Mouse (Mus musculus): ENCODE measurements around the gene Opa3.

Opa3 gene

DNA sequence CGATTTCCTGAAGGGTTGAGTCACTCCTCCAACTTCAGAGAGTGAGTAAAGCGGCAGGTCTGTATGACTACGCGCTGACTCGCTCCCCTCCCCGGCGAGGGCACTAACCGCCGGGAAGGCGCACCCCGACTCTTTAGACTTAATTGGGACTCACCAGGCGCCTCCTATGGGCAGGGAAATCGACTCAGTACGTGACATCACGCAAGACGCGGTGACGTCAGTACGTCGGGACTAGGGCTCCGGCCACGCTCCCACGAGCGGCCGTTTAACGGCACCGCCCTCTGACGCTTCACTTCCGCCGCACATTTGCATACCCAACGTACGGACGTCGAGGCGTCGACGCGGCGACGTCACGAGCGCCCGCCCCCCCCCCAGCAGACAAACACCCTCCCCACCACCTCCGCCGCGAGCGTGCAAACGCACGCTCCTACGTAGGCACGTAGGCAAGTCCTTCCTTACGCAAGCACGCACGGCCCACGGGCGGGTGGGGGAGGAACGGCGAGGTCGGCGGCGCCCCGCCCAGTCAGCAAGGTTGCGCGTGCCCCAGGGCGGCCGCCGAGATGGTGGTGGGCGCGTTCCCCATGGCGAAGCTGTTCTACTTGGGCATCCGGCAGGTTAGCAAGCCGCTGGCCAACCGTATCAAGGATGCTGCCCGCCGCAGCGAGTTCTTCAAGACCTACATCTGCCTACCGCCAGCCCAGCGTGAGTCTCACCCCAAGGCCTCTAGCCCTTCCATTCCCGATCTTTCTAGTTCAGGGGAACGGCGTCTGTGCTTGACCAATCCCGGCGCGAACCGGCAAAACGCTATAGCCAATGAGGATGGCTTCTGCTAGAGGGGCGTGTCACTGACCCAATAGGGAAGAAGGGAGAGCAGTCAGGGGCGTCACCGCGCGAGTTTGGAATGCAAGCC lies at the start of gene Opa3:
TSS of gene Opa3 (plus strand) at position 452 of the 910 bp plus-strand sequence.
- peak; percentile 100 for DNase-seq (ENCODE audit: low read depth)

DNA sequence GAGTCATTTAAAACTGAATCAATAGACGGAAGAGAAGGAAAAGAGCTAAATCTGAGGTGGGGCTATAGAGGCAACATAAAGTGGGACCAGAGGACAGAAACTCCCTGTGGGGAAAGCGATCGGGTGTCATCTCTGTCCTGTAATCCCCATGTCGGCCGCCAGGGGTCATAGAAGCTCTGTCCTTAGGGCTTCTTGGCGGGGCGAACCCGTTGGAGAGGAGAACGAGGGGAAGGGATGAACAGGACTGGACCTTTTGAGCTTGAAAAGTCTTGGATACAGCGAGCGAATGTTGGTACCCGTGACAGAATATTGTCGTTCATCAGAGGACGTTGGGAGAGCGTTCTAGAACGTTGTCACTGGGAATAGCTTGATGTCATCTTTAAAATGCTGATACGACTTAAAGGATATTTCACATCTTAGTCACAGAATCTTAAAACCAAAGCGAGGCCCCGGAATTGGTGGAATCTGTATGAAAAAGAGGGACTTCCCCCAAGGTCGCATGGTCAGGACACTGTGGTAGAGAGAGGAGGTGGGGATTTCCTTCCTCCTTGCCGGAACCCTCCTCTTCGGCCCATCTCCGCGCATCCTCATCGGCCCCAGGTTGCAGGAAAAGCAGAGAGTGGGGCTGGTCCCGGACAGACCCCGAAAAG lies 49.6 kb upstream of the Opa3 start:
- DNase-seq (ENCODE audit: low read depth) = peak; percentile 40

DNA sequence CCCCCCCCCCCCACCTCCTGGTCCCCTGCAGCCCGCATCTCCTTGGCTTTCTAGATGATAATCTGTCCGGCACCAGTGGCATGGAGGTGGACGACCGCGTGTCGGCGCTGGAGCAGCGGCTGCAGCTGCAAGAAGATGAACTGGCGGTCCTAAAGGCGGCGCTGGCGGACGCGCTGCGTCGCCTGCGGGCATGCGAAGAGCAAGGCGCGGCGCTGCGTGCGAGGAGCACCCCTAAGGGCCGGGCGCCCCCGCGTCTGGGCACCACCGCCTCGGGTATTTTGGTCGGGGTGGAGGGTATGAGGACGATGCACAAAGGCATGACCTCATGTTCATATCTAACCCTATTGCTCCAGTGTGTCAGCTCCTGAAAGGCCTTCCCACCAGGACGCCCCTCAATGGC lies 49.0 kb upstream of the Opa3 start:
- no peak for DNase-seq (ENCODE audit: low read depth)

DNA sequence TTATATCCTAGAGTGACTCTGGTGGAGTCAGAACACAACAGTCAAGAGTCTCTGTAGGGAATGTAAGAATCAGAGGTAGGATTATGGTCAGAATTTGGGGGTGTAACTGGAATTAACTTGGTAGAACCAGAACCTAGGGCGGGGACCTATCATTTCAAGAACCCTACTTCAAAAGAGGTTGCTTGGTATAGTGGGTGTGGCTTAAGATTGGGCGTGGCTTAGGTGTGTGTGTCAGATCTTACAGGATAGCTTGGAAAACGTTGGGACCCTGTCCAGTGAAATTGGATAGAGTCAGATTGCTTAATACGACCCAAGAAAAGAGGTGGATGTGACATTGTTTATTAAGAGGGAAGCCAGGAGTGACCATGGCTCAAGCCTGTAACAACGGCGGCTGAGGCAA lies 48.2 kb upstream of the Opa3 start:
- no peak for DNase-seq (ENCODE audit: low read depth)

DNA sequence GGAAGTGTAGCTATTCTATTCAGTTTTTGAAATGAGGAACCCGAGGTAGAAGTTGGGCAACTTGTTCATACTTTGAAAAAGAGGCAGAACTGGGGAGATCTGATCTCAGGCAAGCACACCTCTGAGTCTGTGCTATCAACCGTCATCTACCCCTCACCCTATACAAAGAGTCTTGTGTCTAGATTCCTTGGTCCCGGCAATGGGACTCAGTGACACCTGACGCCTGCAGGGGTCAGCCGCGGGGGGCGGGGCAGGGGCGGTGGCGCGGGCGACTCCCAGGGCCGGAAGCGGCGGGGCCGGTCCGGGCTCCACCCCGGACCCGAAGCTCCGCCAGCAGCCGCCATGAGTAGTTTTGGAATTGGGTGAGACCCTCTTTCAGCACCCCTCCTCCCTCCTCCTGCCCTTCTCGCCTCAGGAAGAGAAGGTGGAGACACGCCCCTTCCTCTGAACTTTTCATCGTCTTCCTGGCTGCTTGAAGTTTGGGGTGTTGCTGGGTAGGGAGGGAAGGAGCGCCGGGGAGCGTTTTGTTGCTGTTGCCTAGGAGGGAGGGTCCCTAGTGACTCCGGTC lies 47.2 kb upstream of the Opa3 start:
- DNase-seq (ENCODE audit: low read depth) = peak; percentile 23

DNA sequence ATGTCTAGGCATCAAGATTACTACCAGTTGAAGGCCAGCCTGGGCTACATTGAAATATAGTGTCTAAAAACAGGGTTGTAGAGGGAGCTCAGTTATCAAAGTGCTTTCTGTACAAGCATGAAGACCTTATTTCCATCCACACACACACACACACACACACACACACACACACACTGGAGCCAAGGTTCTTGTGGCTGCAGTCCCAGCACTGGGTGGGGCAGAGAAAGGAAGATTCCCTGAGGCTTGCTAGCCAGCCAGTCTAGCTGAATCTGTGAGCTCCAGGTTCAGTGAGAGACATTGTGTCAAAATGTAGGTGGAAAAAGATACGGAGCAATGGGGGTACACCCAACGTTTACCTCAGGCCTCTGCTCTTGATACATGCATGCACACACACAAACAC lies 43.9 kb upstream of the Opa3 start:
- peak; percentile 77 for DNase-seq (ENCODE audit: low read depth)

DNA sequence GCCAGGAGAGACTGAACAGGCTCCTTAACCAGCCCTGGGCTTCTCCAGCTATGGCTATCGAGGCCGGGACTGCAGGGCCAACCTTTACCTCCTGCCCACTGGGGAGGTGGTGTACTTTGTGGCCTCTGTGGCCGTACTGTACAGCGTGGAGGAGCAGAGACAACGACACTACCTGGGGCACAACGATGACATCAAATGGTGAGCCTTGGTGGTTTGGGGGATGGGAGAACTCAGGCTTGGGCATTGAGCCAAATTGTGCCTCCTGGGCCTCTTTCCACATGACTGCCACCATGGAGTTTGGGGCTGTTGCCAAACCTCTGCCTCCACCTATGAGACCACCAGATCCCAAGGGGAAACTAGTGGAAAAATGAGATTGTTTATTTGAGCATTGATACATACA lies 43.4 kb upstream of the Opa3 start:
- peak; percentile 71 for DNase-seq (ENCODE audit: low read depth)

DNA sequence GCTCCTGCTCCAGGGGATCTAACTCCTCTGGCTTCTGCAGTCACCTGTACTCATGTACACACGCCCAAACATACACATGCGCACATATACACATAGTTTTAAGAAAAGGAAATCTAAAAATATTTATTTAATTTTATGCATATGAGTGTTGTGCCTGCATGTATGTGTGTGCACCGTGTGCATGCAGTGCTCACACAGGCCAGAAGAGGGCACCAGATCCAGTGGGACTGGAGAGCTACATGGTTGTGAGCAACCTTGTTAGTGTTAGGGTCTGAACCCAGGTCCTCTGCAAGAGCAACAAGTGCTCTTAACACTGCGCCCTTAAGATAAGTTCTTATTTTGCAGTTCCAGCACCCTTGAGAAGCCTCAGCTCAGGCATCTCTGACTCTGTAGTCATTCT lies 33.5 kb upstream of the Opa3 start:
- DNase-seq (ENCODE audit: low read depth) = no peak

DNA sequence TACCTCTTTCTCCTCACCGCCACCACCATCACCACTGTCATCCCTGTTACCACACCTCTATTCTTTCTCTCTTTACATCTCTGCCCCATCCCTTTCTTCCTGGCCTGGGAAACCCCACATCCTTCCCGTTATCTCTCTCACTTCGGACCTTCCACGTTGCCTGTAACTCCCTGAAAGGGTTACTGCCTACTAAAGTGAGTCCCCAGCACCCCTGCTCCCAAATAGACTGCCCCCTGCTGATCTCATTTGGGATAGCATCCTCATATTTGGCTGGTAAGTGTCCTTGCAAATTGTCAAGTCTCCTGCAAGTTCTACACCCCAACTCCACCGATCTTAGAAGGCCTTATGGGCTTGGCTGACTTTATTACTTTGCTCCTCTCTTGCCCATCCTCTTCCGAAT lies 31.5 kb upstream of the Opa3 start:
- peak; percentile 66 for DNase-seq (ENCODE audit: low read depth)

DNA sequence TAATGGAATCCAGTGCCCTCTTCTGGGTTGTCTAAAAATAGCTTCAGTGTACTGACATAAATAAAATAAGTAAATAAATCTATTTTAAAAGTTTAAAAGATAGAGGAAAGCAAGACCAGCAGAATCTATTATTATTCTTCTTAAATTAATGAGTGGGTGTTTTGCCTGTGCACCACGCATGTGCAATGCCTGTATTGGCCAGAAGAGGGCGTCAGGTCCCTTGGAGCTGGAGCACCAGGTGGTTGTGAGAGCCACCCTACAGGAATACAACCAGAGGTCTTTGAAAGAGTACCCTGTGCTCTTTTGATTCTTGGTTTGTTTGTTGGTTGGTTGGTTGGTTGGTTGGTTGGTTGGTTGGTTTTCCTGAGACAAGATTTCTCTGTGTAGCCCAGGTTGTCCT lies 30.1 kb upstream of the Opa3 start:
- DNase-seq (ENCODE audit: low read depth) = peak; percentile 43

DNA sequence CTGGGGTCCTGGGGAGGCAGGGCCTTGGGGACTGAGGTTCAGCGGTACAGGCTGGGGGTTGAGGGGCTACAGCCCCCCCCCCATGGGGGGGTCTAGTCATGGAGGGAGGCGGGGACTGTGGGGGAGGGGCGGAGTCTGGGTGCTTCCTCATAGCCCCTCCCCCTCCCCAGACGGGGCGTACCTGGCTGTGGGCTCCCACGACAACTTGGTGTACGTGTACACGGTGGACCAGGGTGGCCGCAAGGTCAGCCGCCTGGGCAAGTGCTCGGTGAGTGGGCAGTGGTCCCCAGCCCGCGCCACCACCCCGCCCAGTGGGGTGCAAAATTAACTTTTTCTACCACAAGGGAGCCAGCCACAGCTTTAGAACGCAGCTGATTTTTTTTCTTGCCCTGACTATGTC lies 26.5 kb upstream of the Opa3 start:
- DNase-seq (ENCODE audit: low read depth) = no peak

DNA sequence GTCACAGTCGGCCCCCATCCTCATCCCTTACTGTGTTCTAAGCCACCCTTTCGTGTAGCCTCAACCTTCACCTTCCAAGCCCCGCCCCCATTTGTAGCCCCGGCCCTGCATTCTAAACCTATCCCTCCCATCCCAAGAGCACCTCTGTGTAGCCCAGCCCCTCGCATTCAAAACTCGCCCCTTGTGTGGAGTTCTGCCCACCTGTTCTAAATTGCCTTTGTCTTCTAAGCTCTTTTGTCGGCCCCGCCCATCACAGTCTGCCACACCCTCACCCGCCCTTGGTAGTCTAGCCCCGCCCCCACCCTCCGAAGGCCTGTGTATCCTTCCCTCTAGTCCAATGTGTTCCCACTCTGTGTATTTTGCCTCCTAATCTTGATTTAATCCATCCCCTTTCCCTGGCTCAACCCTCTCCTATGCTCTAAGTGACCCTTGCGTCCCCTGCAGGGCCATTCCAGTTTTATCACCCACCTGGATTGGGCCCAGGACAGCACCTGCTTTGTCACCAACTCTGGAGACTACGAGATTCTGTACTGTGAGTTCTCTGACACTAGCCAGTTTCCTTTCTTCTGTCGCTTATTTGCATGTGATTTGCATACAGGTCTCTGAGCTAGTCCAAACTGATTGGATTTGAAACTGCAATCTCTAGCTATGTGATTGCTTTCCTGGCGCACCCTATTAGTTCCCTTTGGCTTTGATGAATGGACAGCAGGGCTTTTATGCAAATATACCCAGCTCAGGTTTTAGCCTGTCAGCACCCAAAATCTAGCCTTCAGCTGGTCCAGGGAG lies 25.9 kb upstream of the Opa3 start:
- DNase-seq (ENCODE audit: low read depth) = no peak

DNA sequence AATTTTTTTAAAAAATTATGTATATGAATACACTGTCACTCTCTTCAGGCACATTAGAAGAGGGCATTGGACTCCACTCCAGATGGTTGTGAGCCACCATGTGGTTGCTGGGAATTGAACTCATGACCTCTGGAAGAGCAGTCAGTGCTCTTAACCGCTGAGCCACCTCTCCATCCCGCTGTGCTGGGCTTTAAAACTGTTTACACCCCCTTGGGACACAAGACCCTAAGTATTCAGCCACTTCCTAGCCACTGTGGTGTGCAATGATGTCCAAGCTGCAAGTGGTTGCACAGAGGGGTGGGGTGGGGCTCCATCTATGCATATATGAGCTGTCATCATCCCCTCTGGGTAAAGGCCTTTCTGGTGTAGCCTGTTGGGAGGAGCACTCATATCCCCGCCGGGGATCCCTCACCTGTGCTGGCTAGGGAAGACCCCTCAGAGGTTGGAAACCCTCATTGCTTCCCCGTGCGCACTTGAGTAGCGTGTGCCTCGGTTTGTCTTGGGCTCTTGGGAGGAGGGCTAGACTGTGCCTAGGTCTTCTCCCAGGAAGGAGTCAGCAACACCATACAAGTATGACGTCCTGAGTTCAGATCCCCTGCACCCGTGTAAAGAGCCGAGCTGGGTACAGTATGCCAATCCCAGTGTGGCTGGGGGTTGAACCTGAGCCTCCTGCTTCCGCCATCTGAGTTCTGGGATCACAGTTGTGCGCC lies 19.8 kb upstream of the Opa3 start:
- no peak for DNase-seq (ENCODE audit: low read depth)

DNA sequence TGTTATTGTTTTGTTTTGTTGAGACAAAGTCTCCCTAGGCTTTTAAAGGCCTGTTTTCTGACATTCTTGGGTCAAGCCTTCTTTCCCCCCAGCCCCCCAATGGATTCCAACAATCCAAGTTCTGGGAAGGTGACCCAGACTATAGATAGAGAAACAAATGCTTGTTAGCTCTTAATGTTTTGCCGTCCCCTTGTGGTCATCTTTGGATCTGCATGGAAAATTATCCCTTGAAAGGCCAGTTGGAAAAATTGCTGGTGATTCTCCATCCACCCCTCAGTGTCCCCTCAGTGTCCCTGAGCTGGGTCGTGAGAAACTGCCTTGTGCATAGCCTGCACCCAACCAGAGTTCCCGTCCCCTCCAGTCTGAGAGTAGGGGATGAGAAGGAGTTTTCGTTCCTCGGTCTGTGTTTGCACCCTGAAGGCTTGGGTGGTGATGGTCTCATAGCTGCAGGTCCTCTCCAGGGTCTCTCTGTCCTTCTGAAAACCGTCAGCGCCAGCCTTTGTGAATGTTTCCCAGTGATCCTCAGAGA lies 19.1 kb upstream of the Opa3 start:
- peak; percentile 87 for DNase-seq (ENCODE audit: low read depth)

DNA sequence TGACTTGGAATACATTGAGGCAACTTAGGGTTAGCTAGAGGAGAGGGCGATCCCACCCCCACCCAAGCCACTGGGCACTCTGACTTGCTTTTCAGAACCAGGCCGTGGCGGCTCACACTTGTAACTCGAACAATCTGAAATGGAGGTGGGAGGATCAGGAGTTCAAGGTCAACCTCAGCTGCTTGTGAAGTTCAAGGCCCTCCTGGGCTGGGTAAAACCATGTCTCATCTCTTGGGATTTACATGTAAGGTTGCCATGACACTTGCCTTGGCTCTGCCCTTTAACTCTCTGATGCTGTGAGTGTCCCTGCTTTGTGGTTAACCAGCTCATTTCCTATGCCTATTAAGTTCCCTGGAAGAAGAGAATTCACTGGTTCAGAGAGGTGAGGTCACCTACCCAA lies 18.6 kb upstream of the Opa3 start:
- no peak for DNase-seq (ENCODE audit: low read depth)

DNA sequence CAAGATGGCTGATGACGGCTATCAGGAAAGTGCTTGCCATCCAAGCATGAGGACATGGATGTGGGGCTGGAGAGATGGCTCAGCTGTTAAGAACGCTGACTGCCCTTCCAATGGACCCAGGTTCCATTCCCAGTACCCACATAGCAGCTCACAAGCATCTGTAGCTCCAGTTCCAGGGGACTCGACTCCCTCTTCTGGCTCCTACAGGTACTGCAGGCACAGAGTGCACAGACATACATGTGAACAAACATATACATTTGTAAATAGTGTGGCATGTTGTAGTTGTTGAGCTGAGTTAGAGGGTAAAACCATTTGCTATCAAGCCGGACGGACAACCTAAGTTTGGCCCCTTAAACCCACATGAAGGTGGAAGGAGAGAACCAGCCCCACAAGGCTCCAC lies 18.1 kb upstream of the Opa3 start:
- peak; percentile 49 for DNase-seq (ENCODE audit: low read depth)

DNA sequence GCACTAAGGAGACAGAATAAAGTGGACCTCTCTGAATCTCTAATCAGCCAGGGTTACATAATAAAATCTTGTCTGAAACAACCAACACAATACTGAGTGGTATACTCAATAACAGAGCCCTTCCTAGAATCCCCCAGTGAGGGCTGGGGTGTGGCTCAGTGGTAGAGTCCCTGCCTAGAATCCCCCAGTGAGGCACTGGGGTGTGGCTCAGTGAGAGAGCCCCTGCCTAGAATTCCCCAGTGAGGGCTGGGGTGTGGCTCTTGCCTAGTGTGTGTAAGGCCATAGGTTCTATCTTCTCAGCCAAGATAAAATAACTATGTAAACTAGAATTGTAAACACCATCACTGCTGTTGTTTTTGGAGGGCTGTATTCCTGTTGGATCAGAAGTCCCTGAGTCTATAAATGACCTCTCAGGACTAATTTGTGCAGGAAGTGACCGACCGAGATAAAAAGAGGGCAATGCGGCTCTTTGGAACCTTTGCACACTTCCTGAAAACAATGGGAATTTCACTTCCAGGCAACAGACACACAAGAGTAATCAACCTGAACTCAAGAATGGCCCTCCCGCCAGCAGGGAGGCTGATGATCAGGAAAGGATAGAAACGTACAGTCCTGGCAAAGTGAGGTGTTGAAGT lies 17.0 kb upstream of the Opa3 start:
- no peak for DNase-seq (ENCODE audit: low read depth)

DNA sequence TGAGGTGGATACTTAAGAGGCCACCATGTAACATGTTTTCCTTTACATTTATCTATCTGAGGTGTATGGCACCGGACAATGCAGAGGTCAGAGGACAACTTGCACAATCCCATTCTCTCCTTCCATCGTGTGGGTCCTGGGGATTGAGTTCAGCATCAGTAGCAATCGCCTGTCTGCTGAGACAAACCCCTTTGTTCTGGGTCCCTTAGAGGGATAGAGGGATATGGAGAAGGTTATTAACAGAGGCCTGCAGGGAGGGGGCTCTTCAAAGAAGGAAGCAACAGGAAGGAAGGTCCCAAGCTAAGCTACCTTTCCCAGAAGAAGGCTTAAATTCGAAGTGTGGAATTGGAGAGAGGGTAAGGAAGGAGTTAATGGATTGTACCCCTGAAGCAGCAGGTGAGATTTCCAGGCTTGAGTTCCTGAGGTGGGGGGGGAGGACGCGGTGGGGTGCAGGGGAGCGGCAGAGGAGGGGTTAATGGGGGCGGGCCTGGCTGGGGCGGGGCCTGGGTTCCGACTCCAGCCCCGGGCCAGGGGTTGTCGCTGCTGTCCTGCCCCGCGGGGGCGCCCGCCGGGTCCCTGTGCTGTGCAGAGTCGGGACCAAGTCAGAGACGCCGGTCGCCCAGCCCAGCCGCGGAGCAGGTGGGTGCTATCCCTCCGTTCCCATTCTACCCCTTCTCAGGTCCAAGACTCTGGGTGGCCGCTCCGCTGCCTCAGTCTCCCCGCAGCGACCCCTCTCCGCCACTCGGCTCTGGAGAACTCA lies 16.0 kb upstream of the Opa3 start, which contains the start of gene Gpr4:
TSS of gene Gpr4 (plus strand) at position 543 of the 760 bp plus-strand sequence.
- DNase-seq (ENCODE audit: low read depth) = no peak

DNA sequence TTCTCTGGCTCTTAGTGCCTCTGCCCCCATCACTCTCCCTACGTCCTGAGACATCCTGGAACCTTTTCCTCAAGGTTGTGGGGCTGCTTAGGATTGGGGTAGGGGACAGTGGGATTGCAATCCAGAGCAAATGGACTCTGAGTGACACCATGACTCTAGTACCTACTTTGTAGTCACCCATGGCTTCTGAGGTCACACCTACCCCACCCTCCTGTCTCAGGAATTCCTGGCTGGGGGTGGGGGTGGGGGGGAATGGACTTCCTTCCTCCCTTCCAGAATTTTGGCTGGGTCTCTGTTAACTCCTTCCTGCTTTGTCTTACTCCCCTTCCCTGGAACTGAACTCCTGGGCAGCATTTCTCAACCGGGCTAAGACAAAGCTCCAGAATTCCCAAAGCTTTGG lies 14.7 kb upstream of the Opa3 start:
- DNase-seq (ENCODE audit: low read depth) = no peak

DNA sequence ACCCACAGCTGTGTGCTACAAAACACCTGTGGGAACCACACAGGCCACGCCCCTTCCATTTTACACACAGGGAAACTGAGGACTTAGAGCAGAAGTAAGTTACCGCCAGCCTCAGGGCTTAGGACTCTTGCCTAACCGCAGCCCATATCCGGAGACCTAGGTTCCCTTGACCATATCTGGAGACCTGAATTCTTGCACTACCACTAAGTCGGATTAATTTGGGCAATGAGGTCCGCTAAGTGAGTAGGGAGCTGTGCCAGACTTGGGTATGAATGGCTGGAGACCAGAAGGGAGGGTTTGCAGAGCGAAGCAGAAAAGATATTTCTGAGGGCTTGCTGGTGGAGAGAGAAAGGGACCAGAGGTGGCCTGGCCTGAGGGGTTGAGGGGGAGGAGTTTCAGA lies 13.8 kb upstream of the Opa3 start:
- DNase-seq (ENCODE audit: low read depth) = no peak
